Mouse (Mus musculus): ENCODE data around the gene Hs6st2.

The Hs6st2 gene

DNA sequence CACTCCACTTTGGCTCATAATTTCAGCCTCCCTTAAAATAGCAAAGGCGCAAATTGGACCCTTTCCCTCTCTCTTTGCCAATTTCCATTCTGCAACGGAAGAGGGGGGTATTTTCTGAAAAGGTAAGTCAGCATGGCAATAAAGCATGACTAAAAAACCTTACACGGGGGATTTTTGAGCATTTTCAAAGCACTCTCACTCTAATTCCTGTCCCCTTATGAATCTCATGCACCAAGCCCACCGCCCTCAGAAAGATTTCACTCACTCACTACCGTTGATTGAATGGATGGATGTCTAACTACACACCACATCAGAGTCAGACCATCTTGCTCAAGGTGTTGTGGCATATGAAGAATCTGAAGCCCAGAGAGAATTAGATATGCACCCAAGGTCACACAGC is at the start of gene Hs6st2:
Gene Hs6st2 (minus strand): TSS at position 101 of the 400 bp plus-strand sequence.
- 28% methylated on average over 5 of the region's 5 CpGs for WGBS

GRCm38 (mm10) chrX:51714086-51714745 is 32.6 kb upstream of the Hs6st2 start:
- WGBS: 71% methylated on average over 8 of the region's 8 CpGs

GRCm38 (mm10) chrX:51712996-51713395 is 31.3 kb upstream of the Hs6st2 start:
- WGBS: 95% methylated on average over 1 of the region's 1 CpGs

GRCm38 (mm10) chrX:51702823-51703222 is 21.2 kb upstream of the Hs6st2 start:
- 53% methylated on average over 4 of the region's 4 CpGs for WGBS

- WGBS: 72% methylated on average over 4 of the region's 4 CpGs
These were observed 17.4 kb upstream of the Hs6st2 start for GRCm38 (mm10) chrX:51699079-51699478.

- 87% methylated on average over 6 of the region's 6 CpGs for WGBS
These were observed 4.6 kb upstream of the Hs6st2 start for GRCm38 (mm10) chrX:51686048-51686949.

- WGBS: 84% methylated on average over 3 of the region's 3 CpGs
These were observed 2.8 kb upstream of the Hs6st2 start for GRCm38 (mm10) chrX:51684336-51685056.

DNA sequence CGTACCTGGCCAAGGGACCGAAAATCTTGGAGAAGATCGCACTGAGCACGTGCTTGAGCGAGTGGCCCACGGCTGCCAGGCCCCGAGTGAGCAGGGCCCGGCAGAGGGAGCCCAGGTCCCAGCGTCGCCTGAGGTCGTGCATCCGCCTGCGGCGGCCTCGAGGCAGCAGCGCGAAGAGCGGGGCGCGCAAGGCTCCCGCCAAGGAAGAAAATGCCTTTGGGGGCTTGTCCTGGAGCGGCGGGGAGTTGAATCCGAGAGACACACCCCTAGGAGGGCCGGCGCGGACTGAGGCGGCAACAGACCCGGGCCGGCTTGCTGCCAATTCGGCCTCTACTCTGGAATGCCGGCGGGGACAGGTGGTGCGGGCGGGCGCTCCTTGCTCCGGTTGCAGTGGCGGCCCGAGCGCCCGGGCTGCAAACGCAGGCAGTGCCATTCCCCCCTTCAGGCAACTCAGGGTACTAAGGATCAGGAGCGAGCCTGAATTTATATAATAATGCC is 437 bp downstream of the Hs6st2 start:
- 3% methylated on average over 33 of the region's 43 CpGs for WGBS

DNA sequence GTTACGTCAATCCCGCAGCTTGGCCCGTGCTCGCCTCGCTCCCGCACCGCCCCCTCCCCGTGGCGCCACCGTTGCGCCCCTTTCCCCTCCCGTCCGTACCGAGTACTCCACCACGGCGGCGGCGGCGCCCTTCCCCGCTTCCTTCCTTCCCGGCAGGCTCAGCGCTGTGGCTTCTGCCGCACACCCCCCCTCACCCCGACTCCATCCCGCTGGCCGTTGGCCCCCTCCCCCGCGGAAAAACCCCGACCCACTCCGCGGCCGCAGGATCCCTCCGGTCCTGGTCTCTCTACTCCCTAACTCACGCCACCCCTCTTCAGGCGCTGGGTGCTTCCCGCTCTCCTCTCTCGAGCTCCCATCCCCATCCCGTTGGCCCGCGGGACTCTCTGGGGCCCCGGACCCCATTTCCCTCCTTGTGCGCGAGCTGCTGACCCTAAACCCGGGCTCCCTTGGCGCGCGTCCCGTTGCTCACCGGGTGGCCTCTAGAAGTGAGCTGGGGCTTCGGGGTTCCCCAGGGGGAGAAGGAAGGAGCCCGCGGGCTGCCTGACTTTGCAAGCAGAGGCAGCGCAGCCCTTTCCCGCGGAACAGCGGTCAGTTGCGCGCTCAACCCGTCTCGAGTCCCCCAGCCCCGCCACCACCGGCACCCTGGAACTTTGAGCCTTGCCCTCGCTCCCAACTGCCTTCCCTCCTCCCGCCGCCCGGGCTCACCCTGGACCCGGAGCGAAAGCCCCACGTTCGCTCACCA is 1.1 kb downstream of the Hs6st2 start:
- WGBS: 6% methylated on average over 64 of the region's 70 CpGs

DNA sequence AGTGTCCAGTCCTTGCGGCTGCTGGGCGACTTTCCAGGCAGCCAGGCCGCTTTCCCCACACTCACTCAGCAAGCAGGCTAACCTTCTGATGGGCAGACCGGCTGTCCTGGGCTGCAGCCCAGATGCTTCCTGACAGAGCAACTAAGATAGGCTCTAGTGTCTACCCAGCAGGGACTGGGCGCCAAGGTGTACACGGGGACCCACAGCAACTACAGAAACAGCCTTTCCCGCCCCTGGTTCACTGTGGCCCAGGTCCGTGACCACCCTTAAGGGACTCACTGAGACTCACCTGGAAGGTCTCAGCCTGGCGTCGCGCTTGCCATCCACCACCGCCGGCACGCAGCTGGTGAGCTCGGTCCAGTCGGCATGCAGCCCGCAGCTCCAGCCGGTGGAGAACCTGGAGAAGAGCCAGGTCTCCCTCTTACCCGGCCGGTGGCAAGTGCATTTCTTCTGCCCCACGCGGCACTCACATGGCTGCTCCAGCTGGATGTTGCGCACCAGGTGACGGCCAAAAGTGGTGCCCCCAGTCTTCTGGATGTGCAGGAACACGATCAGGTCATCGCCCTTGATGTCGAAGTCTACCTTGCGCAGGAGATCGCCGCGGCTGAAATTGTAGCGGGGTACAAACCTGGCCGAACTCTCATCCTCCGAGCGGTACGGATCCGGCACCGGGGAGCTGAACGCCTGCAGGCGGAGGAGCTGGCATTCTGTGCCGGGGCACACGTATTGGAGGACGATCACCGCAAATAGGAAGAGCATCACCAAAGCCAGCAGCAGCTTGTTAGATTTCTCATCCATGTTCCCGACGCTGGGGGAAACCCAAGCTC is 1.8 kb downstream of the Hs6st2 start:
- 4% methylated on average over 44 of the region's 46 CpGs for WGBS

GRCm38 (mm10) chrX:51658236-51658635 is 23.4 kb downstream of the Hs6st2 start:
- 53% methylated on average over 2 of the region's 2 CpGs for WGBS

DNA sequence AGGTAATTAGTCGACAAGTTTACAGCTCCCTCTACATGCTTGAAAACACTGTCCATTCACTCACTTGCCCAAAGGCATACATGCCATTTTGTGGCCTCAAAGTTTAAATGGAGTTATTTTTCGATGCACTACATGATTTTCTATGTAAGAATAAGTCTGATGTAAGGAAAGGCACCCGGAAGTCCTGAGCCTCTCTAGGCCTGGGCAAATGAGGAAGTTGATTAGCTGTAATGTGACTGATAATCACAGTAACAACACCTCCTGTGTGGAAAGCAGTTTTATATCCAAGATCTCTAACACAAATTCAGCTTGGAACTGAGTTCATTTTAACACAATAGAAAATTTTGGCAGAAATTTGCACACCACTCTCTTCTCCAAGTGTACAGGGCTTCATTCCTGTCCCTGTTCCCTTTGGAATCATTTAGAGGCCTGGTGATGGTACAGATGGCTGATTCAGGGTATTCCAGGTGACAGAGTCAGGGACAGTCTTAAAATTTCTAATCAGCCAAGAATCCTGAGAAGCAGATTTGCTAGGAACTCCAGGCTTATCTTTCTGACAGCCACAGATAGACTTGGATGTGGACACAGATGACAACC is 38.9 kb downstream of the Hs6st2 start:
- WGBS: 92% methylated on average over 3 of the region's 3 CpGs

DNA sequence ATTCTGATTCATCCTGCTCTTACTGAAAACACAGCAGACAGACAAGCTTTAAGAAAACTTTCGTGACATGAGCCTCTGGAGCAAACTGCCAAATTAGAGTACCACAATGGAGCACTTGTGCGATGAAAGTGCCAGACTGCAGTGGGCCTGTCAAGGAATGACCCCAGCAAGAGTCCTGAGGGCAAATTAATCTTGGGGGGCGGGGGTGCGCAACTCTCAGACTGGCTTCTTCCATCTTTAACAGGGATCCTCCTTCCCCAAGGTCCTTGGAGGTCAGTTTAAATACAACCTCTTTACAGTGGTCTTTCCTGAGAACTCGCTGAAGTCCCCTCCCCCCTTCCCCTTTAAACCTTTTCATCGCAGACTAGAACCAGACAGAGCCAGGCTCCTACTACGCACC is 45.9 kb downstream of the Hs6st2 start:
- WGBS: 60% methylated on average over 7 of the region's 7 CpGs

GRCm38 (mm10) chrX:51631376-51631775 is 50.3 kb downstream of the Hs6st2 start:
- WGBS: 75% methylated on average over 2 of the region's 2 CpGs

- 56% methylated on average over 7 of the region's 7 CpGs for WGBS
These were observed 67.2 kb downstream of the Hs6st2 start for GRCm38 (mm10) chrX:51614384-51615004.

GRCm38 (mm10) chrX:51610743-51611142 is 70.9 kb downstream of the Hs6st2 start:
- 44% methylated on average over 1 of the region's 1 CpGs for WGBS

DNA sequence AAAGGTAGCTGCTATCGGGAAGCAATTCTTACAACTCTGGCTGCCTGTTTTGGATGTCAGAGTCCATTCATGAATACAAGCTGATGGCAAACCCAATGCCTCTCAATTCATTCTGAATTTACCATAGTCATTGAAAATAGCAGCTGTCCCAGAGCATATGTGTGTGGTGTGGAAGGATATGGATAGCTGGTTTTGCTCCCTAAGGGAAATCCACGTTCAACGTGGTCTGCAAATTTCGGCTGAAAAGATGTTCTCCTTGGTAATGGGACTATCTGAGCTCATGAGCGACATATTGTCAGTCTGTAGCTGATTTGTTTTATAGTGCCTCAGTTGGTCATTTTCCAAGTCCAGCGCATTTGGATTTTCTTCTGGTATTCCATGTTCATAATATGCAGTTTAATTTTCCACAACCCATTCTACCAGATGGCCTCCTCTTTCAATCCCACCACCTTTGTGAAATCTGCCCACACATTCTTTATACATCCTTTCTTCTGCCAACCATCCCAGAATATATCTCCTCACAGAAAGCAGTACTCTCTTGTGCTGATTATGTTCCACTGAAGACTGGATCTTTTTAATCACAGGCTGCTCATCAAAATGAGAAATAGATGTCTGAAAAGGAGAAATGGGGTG is 75.3 kb downstream of the Hs6st2 start:
- 62% methylated on average over 6 of the region's 6 CpGs for WGBS

GRCm38 (mm10) chrX:51592751-51593150 is 88.9 kb downstream of the Hs6st2 start:
- 67% methylated on average over 1 of the region's 1 CpGs for WGBS

DNA sequence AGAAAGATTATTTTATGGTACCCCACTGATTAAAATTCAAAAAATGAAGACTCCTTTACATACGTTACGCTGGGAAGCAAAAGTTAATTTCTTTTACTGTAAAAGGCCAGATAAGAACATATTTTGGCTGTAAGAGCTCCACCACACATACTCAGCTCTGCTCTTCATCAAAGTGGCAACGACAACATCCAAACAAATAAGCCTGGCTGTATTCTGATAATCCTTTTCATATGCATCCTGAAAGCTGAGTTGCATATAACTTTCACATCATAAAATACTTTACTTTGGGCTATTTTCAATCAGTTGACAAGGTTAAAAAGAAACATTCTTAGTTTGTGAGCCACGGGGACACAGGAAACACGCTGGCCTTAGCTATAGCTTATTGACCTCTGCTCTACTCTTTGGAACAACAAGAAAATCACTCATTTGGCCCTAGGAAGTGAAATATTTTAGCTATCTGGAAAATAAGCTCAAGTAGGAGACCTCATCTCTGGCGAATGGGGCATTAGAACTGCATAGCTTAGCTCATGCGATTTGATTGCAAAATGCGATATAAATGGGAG is 91.1 kb downstream of the Hs6st2 start:
- WGBS: 91% methylated on average over 8 of the region's 8 CpGs
